Mouse (Mus musculus) forebrain, postnatal 0 days (tissue): Measurements from ENCODE around the gene Ttc7b. TPM values are rescaled to one million over a fixed set of nuclear protein-coding genes. Genes with fewer than 3 reads are reported as not detected.

Source experiments
- ATAC-seq: fragments of 200-750 bp; cut with Nextera tagmentation; 2 replicates; pipeline ENCODE4 v1.8.0; 2017; ENCODE audit warnings: mild to moderate bottlenecking, moderate library complexity
- DNase-seq: peaks from one replicate; pipeline ENCODE4 v3.0.0-alpha.2; 2015
- H3K27ac ChIP-seq: fragments of 300-500 bp; sonication (generic); 2 replicates; pipeline ENCODE4 v1.5.1; 2014; ENCODE audit warnings: low read depth, mild to moderate bottlenecking, antibody characterized with exemption, low read length, moderate library complexity, mixed read lengths
- H3K27me3 ChIP-seq: fragments of 300-500 bp; sonication (generic); 2 replicates; pipeline ENCODE4 v1.6.1; 2014; ENCODE audit warnings: mild to moderate bottlenecking, low read length, mixed read lengths; ENCODE audit not compliant: insufficient read depth
- H3K36me3 ChIP-seq: fragments of 300-500 bp; sonication (generic); 2 replicates; pipeline ENCODE4 v1.6.1; 2014; ENCODE audit warnings: mild to moderate bottlenecking, moderate library complexity; ENCODE audit not compliant: insufficient read depth
- H3K4me1 ChIP-seq: fragments of 300-500 bp; sonication (generic); 2 replicates; pipeline ENCODE4 v1.6.1; 2014; ENCODE audit warnings: antibody characterized with exemption; ENCODE audit not compliant: insufficient read depth
- H3K4me2 ChIP-seq: fragments of 300-500 bp; sonication (generic); 2 replicates; pipeline ENCODE4 v1.6.1; 2014; ENCODE audit warnings: low read depth, mild to moderate bottlenecking, moderate library complexity
- H3K4me3 ChIP-seq: fragments of 300-500 bp; sonication (generic); 2 replicates; pipeline ENCODE4 v1.5.1; 2014; ENCODE audit warnings: low read depth, low read length, mixed read lengths
- H3K9ac ChIP-seq: fragments of 300-500 bp; sonication (generic); 2 replicates; pipeline ENCODE4 v1.6.1; 2014; ENCODE audit warnings: mild to moderate bottlenecking
- H3K9me3 ChIP-seq: fragments of 300-500 bp; sonication (generic); 2 replicates; pipeline ENCODE4 v1.6.1; 2016; ENCODE audit warnings: low read length
- CTCF ChIP-seq: sonication (generic); IDR thresholded peaks from 2 replicates; pipeline ENCODE4 v1.5.1; 2016; ENCODE audit warnings: antibody characterized with exemption, control low read depth, low read depth
- WGBS: fragments of 180-500 bp; shearing (Covaris S2); extraction: QIAGEN DNeasy Blood & Tissue Kit; methylation state at CpG from one replicate; pipeline ENCODE4 v1.1.7; 2014; 5-methylcytosine and 5-hydroxymethylcytosine counted together
- polyA plus RNA-seq: library from polyadenylated mRNA; unstranded; fragments of >200 nt; fragmentation: Nextera tagmentation; extraction: Ambion mirVana; gene quantifications from 2 replicates; pipeline ENCODE4 v1.2.1, GENCODE M21; 2015
- total RNA-seq: library from RNA; depleted of rRNA; stranded (reverse); fragments of >200 nt; gene quantifications from 2 replicates; pipeline ENCODE4 v1.2.3, GENCODE M21; 2014

The Ttc7b gene
- total and polyA plus RNA-seq, 2 experiments from 2014 or later, result 10.8 to 42.2 TPM

DNA sequence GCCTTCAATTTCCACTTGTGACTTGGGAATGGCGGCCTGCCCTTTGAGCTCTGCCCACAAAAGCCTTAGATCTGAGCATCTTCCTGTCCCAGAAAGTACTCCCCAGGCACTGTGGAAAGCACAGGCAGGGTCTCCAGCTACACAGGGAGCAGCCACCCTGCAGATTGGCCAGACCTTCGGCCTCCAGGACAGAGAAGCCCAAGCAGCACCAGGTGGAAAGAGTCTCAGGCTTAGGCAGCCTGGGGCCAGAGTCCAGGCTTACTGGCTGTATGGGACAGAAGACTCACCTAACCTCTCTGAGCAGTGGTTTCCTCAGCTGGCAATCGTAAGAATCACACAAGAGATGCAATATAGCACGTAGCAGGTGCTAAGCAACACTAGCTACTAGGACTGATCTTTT is 17.0 kb downstream of the Ttc7b start:
- ATAC-seq (no peak), DNase-seq (no peak)
- no peaks in the 10 kb centered on the region for H3K27me3 ChIP-seq
- TF ChIP-seq CTCF, result no peak
- H3K4me3 ChIP-seq, result no peak overlapping the region
- no peak overlapping the region for H3K4me2 ChIP-seq
- 77% methylated on average over 4 of the region's 4 CpGs for WGBS
- H3K9ac ChIP-seq, result no peak overlapping the region
- H3K9me3 ChIP-seq, result no peaks in the 10 kb centered on the region
- H3K4me1 ChIP-seq, result no peaks in the 10 kb centered on the region
- no peak overlapping the region for H3K27ac ChIP-seq
- peaks cover 14% of the 10 kb centered on the region for H3K36me3 ChIP-seq

DNA sequence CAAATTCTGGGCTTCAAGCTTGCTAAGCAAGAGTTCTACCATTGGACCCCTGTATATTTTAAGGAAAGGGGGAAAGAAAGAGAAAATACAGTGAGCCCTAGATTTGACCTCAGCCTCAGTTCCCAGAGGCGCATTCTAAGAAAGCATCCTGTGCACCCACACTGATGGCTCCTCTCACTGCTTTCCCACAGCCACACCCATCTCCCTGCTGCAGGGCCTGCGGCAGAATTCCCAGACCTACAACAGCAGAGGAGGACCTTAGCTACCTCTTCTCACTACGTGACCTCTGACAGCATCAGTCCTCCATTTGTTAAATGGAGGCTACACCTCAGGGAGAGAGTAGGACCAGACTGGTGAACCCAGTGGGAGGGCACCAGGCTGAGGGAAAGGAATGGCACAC is 18.1 kb downstream of the Ttc7b start:
- H3K4me2 ChIP-seq, result no peak overlapping the region
- H3K9me3 ChIP-seq, result no peaks in the 10 kb centered on the region

DNA sequence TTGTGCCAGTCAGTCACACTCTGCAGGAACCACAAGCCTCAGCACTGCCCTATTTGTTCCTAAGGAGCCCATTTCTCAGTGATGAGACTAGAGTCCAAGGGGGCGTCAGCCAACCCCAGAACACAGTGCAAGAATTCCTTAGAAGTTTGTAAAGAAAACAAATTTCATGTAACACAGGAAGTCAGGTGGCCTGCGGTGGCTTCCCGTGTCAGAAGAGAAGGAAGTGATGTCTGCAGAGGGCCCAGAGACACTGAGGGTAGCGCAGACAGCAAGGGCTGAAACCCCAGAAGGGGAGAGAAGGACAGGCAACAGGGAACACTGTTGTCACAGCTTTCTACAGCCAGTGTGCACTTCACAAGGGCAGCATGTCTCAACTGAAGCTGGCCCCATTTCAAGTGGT is 19.4 kb downstream of the Ttc7b start:
- DNase-seq (no peak), ATAC-seq (no peak)
- H3K4me1 ChIP-seq, result no peaks in the 10 kb centered on the region
- no peak overlapping the region for H3K4me3 ChIP-seq
- H3K27ac ChIP-seq, result no peak overlapping the region
- H3K9ac ChIP-seq, result no peak overlapping the region
- no peak overlapping the region for H3K4me2 ChIP-seq
- 87% methylated on average over 4 of the region's 4 CpGs for WGBS
- H3K27me3 ChIP-seq, result no peaks in the 10 kb centered on the region
- no peaks in the 10 kb centered on the region for H3K9me3 ChIP-seq
- peaks cover 34% of the 10 kb centered on the region for H3K36me3 ChIP-seq
- TF ChIP-seq CTCF, result no peak

More for the DNA sequence above, 18.1 kb downstream of the Ttc7b start:
- Histone ChIP-seq H3K4me3 (no peak overlapping the region), H3K9ac (no peak overlapping the region), H3K36me3 (peaks cover 24% of the 10 kb centered on the region), H3K4me1 (no peaks in the 10 kb centered on the region), H3K27me3 (no peaks in the 10 kb centered on the region), H3K27ac (no peak overlapping the region)
- ATAC-seq (no peak), DNase-seq (no peak)
- 88% methylated on average over 3 of the region's 3 CpGs for WGBS
- TF ChIP-seq CTCF, result no peak

DNA sequence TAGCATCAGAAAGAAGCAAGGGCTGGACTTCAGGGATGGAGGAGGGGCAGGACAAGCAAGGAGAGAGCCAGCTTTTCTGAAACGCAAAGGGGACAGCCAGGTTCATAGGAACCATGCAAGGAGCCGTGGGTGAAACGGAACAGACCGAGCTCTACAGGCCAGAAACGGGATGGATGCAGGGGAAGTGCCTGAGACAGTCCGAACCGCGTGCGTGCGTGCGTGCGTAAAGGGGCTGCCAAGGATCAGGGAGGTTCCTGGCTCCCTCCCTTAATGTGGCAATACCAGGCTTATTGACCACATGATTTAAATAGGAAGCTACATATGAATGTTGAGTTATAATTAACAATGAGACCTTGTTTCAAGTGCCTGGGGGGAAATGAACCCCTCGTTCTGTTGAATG is 21.2 kb downstream of the Ttc7b start:
- no peak overlapping the region for H3K4me2 ChIP-seq
- no peak overlapping the region for H3K27ac ChIP-seq
- H3K9ac ChIP-seq, result no peak overlapping the region
- no peak overlapping the region for H3K4me3 ChIP-seq
- DNase-seq (no peak), ATAC-seq (no peak)
- H3K4me1 ChIP-seq, result no peaks in the 10 kb centered on the region
- H3K9me3 ChIP-seq, result no peaks in the 10 kb centered on the region
- H3K36me3 ChIP-seq, result peaks cover 45% of the 10 kb centered on the region
- no peaks in the 10 kb centered on the region for H3K27me3 ChIP-seq
- WGBS, result 88% methylated on average over 13 of the region's 13 CpGs
- TF ChIP-seq CTCF, result no peak

DNA sequence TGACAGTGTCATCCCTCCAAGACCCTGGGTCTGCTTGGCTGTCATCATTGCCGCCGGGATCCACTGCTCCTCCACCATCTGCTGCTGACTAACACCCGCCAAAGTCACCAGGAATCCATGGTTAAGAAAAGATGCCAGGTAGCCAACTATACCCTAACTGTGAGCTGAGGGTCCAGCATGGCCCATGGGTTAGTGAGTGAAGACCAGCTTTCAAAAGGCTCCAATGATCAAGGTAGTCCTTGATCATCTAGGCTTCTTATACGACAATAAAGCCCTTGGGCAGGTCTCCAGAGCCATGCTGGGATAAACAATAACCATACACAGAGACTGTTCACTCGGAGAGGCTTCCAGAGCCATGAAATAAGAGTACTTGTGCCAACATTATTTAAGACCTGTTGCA is 22.6 kb downstream of the Ttc7b start:
- no peak for ATAC-seq
- peaks cover 52% of the 10 kb centered on the region for H3K36me3 ChIP-seq

DNA sequence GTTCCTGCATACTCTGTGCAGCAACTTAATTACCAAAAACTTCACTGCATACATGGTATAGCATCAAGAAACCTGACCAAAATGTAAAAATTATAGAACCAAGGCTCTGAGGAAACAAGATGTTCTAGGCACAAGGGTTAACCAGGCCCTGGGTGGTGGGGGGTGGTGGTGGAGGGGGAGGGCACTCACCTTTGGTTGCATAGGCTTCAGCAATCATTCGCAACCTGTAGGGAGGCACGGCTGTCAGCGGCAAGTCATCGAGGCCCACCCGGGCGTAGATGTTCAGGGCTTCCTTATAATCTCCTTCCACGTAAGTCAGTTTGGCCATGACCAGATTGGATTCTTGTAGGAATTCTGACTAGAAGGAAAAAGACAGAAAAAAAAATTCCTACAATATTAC is 25.5 kb downstream of the Ttc7b start:
- Histone ChIP-seq H3K4me1 (no peaks in the 10 kb centered on the region), H3K9me3 (no peaks in the 10 kb centered on the region), H3K36me3 (peaks cover 60% of the 10 kb centered on the region), H3K4me3 (no peak overlapping the region), H3K27me3 (no peaks in the 10 kb centered on the region), H3K9ac (no peak overlapping the region), H3K27ac (no peak overlapping the region), H3K4me2 (no peak overlapping the region)
- WGBS, result 99% methylated on average over 7 of the region's 7 CpGs
- DNase-seq (no peak), ATAC-seq (no peak)
- no peak for TF ChIP-seq CTCF

More for the DNA sequence above, 22.6 kb downstream of the Ttc7b start:
- Histone ChIP-seq H3K9me3 (no peaks in the 10 kb centered on the region), H3K27me3 (no peaks in the 10 kb centered on the region), H3K4me3 (no peak overlapping the region), H3K4me2 (no peak overlapping the region), H3K9ac (no peak overlapping the region), H3K27ac (no peak overlapping the region), H3K4me1 (no peaks in the 10 kb centered on the region)
- 78% methylated on average over 5 of the region's 5 CpGs for WGBS
- no peak for TF ChIP-seq CTCF
- no peak for DNase-seq

DNA sequence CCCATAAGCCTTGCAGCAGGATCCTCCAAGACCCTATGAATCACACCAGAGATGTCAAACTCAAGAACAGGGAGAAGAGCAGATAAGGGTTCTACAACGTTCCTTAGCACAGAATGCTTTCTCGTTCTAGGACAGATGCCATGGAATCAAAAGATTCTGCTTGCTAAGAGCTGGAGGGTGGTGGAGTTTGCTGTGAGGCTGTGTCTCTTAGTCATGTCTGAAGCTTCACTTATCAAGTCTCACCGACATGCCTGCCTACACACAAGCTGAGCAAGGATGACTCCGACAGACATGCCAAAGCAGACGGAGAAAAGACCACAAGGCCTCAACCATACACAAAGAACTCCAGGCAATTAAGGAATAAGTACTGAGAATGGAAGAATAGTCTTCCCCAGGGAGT is 27.4 kb downstream of the Ttc7b start:
- Histone ChIP-seq H3K4me3 (no peak overlapping the region), H3K4me1 (no peaks in the 10 kb centered on the region), H3K9me3 (no peaks in the 10 kb centered on the region), H3K27me3 (no peaks in the 10 kb centered on the region), H3K27ac (no peak overlapping the region), H3K36me3 (peaks cover 60% of the 10 kb centered on the region), H3K4me2 (no peak overlapping the region), H3K9ac (no peak overlapping the region)
- WGBS, result 85% methylated on average over 5 of the region's 5 CpGs
- TF ChIP-seq CTCF, result no peak
- DNase-seq, result no peak
- no peak for ATAC-seq

DNA sequence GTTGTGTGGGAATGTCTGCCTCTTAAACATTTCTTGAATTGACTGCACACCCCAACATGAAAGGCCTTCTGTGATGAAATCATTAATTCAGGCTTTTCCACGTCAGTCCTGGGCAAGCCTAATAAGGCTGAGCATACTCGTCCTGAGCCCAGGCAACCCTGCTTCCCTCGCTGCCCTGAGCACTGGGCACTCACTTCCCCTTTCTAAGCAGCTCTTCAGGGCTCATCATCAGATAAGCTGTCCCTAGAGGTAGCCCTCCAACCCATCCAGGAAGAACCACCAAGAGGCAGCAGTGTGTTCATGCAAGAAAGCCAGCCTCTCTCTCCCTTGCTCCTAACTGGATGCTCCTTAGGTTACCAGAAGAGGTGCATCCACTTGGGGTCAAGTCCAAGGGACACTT is 27.9 kb downstream of the Ttc7b start:
- no peak overlapping the region for H3K4me2 ChIP-seq
- no peaks in the 10 kb centered on the region for H3K9me3 ChIP-seq
- no peaks in the 10 kb centered on the region for H3K4me1 ChIP-seq
- H3K27ac ChIP-seq, result no peak overlapping the region
- no peaks in the 10 kb centered on the region for H3K27me3 ChIP-seq
- ATAC-seq (no peak), DNase-seq (no peak)
- H3K4me3 ChIP-seq, result no peak overlapping the region
- peaks cover 59% of the 10 kb centered on the region for H3K36me3 ChIP-seq
- no peak overlapping the region for H3K9ac ChIP-seq
- WGBS, result 86% methylated on average over 3 of the region's 3 CpGs
- TF ChIP-seq CTCF, result no peak
